Mouse (Mus musculus) spleen, embryonic (tissue): ENCODE measurements at regions not wholly inside any gene's neighbourhood (a gene's known extent, or its start where the extent isn't known, plus 50 kb on each side); places are given as distances from the start of the nearest gene placed in this dataset.

Experiments
- CTCF ChIA-PET: fragments of 350-600 bp; sonication (Branson Sonifier 250); formaldehyde crosslinking; loops from one replicate; lab custom pipeline; 2022; lab: Charles Lee

GRCm38 (mm10) chr19:6684921-6685320 lies 142.1 kb upstream of the Slc22a12 start:
- CTCF ChIA-PET: no interaction called here

DNA sequence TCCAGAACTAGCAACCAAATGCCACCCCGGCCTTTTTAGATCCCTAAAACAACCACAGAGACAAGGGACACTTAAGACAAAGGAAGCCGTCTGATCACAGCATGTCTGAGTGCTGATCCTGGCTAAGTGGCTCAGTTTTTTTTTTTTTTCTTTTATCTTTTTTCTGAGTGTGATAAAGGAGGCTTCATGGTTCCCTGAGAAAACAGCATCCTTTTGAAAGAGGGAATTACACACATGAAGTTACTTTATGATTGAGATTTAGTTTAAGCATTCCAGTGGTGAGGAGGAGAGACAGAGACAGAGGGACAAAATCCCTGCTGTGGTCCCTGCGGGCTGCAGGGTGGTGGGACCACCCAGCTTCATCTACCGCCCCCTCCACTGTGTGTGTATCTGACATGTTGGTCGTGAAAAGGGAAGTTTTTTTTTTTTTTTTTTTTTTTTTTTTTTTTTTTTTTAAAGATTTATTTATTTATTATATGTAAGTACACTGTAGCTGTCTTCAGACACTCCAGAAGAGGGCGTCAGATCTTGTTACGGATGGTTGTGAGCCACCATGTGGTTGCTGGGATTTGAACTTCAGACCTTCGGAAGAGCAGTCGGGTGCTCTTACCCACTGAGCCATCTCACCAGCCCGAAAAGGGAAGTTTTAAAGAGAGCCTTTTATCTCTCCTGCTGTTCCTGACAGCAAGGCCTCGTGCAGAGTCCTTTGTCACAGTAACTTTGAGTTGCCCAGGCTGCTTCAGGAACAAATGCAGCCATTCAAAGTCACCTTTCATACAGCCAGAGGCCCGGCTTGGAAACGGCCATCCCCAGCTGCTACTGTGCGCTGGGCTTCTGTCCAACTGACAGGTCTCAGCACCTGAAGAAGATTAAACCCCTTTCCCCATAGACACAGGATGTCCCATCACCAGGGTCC lies 136.8 kb upstream of the Slc22a12 start:
- CTCF ChIA-PET: interaction anchor here (0.6 kb wide), 2 partner anchors 15 to 218 kb away, joined by 4 to 6 read pairs; no protein-coding TSS in a partner anchor

GRCm38 (mm10) chr19:6677511-6677910 lies 134.7 kb upstream of the Slc22a12 start:
- CTCF ChIA-PET: no interaction called here

DNA sequence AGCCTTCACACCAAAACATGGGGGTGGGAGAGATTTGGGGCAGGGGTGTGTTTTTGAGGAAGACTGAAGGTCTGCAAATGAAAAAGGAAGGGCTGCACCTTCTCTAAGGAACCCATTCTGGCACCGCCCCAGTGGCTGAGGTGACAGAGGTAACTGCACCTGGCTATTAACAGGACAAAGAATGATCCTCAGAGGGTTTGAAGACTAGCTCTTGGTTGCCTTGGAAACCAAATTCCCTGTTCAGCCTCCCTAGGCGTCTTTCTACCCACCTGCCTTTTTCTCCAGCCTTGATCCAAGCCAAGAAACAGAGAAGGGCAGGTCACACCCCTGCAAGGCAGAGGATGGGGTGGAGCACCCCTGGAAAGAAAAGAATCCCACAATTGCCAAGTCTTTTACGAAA lies 132.8 kb upstream of the Slc22a12 start:
- CTCF ChIA-PET: no interaction called here

DNA sequence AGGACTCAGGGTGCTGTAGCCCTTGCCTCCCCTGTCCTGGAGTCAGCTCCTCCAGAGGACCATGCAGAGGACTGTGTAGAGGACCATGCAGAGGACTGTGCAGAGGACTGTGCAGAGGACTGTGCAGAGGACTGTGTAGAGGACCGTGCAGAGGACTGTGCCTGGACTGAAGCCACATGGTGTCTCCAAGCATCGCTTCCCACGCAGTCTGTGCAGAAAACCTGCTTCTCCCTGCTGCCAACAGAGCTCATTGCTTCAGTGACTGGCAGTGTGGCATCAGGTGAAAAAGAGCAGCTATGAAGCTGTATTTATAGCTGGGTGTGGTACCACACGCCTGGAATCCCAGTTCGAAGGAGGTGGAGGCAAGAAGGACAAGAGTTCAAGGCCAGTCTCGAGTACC lies 128.9 kb upstream of the Slc22a12 start:
- CTCF ChIA-PET: no interaction called here

GRCm38 (mm10) chr19:6669881-6670280 lies 127.0 kb upstream of the Slc22a12 start:
- CTCF ChIA-PET: interaction anchor here (1.2 kb wide), 1 partner anchor 94 kb away, joined by 3 read pairs; no protein-coding TSS in a partner anchor

GRCm38 (mm10) chr19:6668545-6668944 lies 125.7 kb upstream of the Slc22a12 start:
- CTCF ChIA-PET: interaction anchor here (0.6 kb wide), 1 partner anchor 206 kb away, joined by 3 read pairs; no protein-coding TSS in a partner anchor

GRCm38 (mm10) chr19:6666187-6666722 lies 123.4 kb upstream of the Slc22a12 start:
- CTCF ChIA-PET: interaction anchor here (0.6 kb wide), 1 partner anchor 265 kb away, joined by 4 read pairs; no protein-coding TSS in a partner anchor

- CTCF ChIA-PET: interaction anchor here (0.6 to 0.7 kb wide), 2 partner anchors 14 to 264 kb away, joined by 4 to 6 read pairs; no protein-coding TSS in a partner anchor
Observed at GRCm38 (mm10) chr19:6665264-6666054, 122.6 kb upstream of the Slc22a12 start.

DNA sequence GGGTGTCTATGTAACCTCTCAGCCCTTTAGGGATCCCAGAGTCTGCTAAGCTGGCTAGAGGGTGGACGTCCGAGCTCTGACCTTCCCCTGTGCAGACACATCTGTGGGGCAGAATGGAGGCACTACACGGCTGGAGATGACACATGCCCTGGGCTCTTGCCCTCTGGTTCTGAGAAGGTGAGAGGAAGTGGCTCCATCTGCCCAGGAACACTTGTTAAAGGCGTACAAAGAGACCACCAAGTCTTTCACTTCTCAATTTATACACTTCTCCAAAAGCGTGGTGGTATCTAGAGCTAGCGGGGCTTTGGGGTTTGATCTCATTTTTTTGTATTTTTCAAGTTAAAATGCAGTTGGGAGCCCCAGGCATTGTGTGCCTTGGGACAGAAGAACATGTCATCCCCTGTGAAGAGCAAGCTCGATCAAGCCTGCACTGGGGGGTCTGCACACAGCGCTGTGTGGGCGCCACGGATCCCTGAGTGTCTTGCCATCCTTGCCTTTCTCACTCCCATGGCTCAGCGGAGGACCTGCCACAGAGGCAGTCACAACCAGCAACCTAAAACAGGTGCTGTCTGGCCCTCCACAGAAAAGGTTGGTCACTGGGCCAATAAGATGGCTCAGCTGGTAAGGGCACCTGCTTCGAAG lies 121.6 kb upstream of the Slc22a12 start:
- CTCF ChIA-PET: interaction anchor here (0.7 kb wide), 1 partner anchor 170 kb away, joined by 3 read pairs; no protein-coding TSS in a partner anchor

DNA sequence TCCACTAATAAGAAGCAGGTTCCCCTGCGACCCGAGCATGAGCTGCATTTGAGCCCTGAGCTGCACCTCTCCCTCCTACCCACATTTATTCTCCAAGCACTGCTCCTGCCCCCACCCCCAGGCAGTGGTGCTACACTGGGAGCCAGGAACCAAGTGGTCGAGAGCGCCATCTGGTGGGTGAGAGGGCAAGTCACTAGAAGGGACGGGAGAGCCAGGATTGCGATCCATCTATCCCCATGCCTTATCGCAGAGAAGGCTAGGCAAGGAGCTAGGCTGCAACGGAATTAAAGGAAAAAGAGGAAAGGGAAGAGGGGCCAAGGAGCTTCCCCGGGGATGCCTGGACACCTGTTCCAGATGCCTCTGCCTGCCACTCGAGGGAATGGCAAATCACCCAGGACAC lies 120.6 kb upstream of the Slc22a12 start:
- CTCF ChIA-PET: interaction anchor here (0.6 to 1.1 kb wide), 3 partner anchors 18 to 207 kb away, joined by 3 to 8 read pairs (median 3); no protein-coding TSS in a partner anchor

DNA sequence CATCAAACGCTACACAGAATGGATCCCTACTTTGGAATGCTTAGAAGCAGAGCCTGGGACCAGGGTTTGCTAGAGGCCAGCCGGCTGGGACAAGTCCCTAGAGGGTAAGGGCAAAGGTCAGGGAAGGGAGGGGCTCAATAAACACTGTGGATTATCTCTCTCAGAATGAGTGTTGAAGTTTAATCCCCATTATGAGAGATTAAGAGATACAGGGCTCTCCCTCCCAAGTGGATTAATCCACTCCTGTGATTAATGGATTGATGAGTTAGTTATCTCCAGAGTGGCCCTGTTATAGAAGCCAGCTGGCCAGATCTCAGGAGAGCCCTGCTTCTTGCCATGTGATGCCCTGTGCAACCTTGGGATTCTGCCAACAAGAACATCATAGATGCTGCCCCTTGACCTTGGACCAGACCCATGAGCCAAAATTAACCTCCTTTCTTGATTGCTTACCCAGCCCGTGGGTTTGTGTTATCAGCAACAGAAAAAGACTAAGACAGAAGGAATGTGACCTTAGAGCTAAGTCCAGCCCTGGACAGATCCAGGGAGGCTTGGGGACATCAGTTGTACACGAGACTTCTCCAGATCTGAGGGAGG lies 119.6 kb upstream of the Slc22a12 start:
- CTCF ChIA-PET: interaction anchor here (0.6 to 1.1 kb wide), 2 partner anchors 171 to 208 kb away, joined by 3 read pairs; no protein-coding TSS in a partner anchor

- CTCF ChIA-PET: interaction anchor here (0.6 kb wide), 1 partner anchor 158 kb away, joined by 3 read pairs; no protein-coding TSS in a partner anchor
Observed at GRCm38 (mm10) chr19:6661508-6661871, 118.7 kb upstream of the Slc22a12 start.

- CTCF ChIA-PET: no interaction called here
Observed at GRCm38 (mm10) chr19:6660723-6661507, 118.1 kb upstream of the Slc22a12 start.

- CTCF ChIA-PET: no interaction called here
Observed at GRCm38 (mm10) chr19:6660157-6660556, 117.3 kb upstream of the Slc22a12 start.

GRCm38 (mm10) chr19:6654550-6654949 lies 111.7 kb upstream of the Slc22a12 start:
- CTCF ChIA-PET: interaction anchor here (0.7 kb wide), 1 partner anchor 256 kb away, joined by 3 read pairs; no protein-coding TSS in a partner anchor

DNA sequence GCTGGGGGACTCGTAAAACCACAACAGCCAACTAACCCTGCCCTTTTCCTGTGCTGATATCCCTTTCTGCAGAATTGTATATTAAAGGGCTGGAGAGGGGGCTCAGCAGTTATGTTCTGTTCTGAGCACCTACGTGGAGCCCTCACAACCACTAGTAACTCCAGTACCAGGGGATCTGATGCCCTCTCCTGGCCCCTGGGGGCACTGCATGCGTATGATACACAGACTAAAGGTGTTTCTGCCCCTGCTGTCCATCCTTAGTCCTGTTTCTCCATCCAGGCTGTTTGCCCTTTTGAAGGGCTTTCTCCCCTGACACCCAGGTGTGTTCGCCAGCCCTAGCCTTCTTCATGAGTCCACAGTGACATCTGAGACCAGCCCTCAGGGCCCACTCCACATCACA lies 109.9 kb upstream of the Slc22a12 start:
- CTCF ChIA-PET: no interaction called here

DNA sequence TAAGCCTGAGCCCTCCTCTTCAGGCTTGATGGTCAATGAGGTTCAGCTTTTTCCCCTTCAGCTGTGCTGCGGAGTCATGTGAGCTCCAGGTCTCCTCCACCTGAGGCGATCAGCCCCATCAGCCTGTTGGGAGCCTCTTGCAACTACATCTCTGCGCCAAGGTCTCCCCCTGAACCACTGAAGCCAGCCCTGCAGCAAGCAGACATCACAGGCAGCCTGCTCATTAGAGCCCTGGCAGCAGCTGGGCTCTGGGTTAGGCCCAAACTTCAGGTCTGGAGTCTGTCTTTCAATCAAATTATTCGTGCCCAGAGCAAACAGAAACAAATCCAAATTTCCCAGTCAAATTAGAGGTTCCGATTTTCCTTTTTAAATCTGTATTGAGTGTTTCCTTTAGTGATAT lies 108.4 kb upstream of the Slc22a12 start:
- CTCF ChIA-PET: interaction anchor here (0.7 kb wide), 1 partner anchor 147 kb away, joined by 5 read pairs; no protein-coding TSS in a partner anchor

- CTCF ChIA-PET: no interaction called here
Observed at GRCm38 (mm10) chr19:6649885-6650284, 107.1 kb upstream of the Slc22a12 start.

DNA sequence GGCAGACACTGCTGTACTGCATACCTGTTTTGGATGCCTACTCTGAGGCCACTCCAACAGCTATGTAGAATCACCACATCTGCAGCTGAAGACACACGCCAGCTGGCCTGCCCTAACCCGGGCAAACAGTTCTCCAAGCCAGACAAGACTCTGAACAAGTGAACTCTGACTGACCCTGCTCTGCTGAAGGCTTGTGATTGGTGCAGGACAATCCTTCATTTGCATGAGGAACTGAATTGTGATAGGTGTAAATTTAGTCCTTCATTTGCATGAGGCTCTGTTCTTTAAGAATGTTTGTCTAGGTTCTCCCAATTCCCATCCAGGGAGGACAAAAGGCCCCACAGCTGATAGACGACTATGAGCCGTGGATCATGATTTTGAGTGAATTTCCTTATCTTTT lies 104.9 kb upstream of the Slc22a12 start:
- CTCF ChIA-PET: no interaction called here
